Mouse (Mus musculus) right cerebral cortex, adult 18-20 months (tissue): ENCODE results near the gene Auts2.

Experiments
- DNase-seq: peaks from one replicate; pipeline ENCODE4 v3.0.0; 2022; ENCODE audit warnings: mixed read lengths

Auts2 gene

DNA sequence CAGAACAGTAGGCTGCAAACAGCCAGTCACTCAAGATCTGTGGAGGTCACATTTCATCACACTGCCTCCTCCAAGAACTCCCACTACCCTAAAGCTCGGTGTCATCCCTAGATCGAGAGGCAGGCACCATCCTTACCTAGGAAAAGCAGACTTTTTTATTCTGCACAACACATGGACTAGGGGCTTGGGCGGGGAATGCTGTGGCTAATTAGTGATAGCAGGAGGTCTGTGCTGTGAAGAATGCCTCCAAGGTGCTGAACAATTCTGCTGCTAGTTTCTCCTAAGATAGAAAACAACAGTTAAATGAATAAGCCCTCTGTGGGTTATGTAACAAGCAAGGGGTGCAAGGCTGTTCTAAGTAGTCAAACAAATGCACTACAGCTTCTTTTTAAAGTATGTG lies 717.7 kb downstream of the Auts2 start:
- peak; percentile 48 for DNase-seq

DNA sequence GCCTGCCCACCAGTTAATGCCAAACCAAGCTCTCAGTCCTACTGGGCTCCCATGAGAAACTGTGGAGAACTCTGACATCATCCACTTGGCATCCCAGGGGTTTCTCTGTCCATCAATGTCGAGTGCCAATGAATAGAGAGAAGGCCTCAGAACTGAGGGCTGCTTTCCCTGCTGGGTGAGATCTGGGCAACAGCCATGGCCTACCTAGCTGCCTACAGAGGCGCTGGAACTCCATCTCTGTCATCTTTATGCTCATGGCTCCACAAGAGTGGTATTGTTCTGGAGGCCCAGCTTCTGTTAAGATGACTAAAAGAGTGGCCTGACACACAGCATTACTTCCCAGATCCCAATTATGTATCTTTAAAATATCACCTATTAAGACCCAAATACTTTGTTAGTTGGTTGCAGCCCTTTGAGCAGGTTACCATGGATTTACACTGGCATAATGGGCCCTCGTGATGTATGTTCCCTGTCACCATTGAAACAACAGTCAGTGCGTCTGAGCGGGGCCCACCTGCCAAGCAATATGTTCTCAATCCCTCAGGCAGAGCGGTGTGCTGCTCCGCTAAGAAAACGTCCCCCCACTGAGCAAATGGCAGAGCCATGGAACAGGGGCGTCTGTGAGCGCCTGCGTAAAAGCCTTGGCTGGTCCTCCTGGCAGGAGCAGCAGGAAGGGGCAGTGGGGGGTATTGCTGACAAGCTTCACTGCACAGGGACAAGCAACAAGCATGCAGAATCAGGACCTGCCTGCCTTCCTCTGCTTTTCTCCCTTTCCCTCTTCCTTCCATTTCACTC lies 718.8 kb downstream of the Auts2 start:
- no peak for DNase-seq

DNA sequence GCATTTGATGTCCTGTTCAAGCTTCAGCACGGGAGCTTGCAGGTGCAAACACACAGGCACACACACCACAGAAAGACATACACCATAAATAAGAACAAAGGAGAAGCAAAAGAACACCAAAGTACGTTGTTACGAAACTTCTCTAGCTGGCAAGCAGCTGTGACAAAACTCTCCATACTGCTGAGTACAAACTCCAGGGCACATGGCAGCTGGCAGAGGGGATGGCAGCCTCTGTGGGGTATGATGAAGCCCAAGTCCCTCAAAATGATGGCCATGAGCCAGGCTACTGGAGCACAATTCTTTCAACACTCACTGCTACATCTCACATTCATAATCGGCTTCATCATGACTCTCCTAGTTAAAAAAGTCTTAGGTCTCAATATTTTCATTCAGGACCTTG lies 721.7 kb downstream of the Auts2 start:
- DNase-seq: no peak

DNA sequence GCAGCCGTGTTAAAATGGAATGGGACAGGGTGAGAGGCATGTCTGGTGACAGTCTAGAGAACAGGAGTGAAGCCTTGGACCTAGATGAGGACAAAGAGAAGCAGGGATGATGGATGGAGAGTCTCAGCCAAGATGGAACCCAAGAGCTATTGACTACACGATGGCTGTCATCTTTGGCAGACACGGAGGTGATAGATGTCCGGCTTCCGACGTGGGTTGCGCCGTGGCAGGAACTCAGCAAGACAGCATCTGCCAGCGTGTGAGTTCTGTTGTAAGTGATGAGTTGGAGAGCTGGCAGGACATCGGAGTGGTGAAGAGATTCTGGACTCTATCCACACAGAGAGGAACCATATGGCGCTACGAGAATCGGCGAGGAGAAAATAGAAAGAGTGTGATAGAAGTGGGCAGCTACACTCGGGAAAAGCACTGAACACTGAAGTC lies 723.9 kb downstream of the Auts2 start:
- peak; percentile 89 for DNase-seq

DNA sequence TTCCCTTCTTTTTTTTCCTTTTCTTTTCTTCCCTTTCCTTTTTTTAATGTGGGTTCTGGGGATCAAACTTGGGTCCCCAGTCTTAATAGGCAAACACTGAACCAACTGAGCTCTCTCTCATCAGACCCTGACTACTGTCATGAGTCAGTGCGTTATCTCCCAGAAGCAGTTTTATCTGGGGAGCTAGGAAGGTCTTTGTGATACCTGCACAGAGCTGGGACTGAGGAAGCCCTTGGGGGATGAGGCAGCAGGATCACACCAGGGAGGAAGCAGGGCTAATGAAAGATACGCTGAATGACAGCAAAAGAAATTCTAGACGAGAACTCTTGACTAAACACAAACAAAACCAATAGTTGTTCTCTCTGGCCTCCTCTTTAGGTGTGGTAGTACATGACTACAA lies 727.6 kb downstream of the Auts2 start:
- DNase-seq: no peak

DNA sequence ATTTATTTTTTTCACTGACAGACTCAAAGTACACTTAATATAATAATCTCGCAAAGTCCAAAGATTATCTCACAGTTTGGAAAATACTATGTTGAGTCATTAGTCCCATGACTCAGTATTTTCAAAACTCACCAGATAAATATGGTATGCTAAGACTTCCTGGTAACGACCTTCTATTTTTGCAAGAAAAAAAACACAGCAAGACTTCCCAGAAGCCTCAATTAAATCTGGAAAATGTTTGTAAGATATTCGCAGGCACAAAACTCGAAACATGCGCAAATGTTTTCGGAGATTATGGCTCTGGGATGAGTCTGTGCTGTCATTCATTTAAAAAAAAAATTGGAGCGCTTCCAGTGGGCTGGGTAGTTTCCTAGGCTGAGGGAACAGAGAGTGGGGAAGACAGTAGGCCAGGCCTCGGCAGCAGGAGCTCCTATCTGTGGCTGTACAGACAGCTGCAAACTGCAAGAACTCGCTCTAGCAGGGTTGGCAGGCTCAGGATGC lies 728.6 kb downstream of the Auts2 start:
- peak; percentile 47 for DNase-seq

DNA sequence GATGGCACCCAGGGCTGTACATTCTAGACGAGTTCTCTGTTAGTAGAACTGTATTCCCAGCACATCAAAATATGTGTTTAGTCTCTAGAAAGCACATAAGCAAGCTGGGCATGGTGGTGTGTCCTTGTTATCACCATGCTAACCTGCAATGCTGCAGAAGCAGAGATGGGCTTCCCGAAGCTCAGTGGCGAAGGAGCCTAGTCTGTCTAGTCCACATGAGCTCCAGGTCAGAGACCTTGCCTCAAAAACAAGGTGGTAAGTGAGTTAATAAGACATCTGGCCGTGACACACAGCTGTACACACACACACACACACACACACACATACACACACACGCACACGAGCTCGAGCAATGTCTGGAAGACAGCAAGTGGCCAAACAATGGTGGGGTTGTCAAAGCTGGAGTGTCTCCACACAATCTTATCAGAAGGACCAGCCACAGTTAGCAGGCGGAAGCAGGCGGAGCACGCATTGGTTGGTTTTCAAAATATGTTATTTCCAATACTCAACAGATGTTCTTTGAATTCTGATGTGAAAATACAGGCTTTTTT lies 729.1 kb downstream of the Auts2 start:
- no peak for DNase-seq

DNA sequence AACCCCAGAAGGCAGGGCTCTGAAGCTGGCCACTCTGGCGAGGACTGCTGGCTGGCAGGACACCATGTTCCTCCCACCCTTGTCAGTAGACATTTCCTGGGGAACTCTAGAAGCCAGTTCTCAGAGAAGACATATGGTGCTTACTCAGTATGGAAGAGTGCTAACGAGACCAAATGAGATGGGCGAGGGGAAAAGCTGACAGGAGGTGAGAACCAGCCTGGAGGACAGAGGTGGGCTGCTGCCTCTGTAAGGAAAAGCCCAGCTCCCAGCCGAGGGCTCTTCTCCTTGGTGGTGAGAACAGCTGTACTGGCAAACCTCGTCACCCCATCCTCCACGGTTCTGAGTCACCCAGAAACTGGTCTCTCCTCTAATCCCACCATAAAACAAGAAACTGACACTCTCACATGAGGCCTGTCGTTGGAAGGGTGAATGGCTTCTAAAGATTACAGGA lies 729.8 kb downstream of the Auts2 start:
- DNase-seq: peak; percentile 85

DNA sequence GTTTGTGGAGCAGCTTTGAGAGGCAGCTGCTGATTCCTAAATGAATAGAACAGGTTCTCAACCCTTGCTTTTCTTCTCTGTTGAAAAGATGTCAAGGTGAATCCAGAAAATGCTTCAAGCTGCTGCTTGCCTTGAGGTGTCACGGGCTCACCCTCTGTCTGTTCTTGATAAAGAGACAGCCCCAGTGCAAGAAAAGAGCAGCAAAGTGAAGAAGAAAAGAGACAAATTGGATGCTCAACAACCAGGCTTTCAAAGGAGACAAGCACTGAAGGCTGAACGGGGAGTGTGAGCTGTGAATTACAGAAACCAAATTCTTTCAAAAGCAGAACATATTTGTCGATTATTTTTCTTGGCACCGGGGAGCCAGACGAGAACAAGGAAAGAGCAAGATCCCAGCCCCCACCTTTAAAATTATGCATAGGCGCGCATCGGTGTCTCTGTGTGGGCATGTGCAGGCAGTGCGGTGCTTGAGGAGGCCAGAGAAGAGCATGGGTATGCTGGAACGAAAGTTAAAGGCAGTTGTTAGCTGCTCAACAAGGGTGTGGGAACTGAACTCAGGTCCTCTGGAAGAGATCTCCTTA lies 730.6 kb downstream of the Auts2 start:
- DNase-seq: peak; percentile 60

DNA sequence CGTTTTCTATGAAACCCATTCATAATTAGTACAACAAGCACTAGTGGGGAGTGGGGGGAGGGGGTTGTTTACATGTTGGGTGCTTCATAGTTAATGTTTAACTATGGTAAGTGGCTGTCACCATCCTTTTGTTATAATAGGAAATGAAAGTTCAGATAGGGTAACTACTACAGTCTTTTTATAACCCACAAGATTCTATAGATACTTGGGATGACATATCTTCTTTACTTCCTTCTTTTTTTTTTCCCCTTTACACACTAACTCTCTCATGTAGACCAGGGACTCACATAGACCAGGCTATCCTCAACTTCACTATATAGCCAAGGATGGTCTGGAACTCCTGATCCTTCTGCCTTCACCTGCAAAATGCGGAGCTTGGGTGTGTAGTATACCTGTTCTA lies 736.8 kb downstream of the Auts2 start:
- no peak for DNase-seq

DNA sequence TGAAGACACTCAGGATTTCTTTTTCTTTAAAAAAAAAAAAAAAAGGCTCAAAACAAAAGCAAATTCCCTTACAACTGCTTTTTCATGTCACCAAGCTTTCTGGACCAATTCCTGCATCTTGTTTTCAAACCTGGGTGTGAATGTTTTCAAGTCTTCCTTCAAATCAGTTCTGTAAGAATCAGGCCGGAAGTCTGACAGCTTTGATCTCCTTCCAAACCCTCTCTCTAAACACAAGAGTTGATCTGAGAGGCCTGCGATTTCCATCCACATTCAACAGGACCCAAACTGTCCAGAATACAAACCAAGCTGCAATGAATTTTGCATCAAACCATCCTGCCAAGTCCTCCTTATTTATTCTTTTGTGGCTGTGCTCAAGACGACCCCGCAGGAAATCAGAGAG lies 737.9 kb downstream of the Auts2 start:
- no peak for DNase-seq

DNA sequence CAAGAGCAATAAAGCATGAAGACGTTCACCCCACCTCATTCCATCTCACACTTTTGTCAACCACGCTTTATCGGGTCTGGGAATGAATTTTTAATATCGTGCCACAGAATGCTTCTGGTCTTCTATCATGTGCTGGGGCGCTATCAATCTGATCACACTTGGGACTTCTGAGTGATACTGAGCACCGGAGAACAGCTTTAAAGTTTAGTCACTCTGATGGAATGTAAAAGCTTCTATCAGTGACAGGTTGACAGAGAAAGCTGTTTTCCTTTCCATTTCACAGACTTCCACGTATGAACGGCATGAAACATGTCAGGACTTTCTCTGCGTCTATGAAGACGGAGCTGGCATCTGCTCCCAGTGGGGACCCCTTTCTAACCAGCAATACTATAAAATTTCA lies 739.5 kb downstream of the Auts2 start:
- no peak for DNase-seq

DNA sequence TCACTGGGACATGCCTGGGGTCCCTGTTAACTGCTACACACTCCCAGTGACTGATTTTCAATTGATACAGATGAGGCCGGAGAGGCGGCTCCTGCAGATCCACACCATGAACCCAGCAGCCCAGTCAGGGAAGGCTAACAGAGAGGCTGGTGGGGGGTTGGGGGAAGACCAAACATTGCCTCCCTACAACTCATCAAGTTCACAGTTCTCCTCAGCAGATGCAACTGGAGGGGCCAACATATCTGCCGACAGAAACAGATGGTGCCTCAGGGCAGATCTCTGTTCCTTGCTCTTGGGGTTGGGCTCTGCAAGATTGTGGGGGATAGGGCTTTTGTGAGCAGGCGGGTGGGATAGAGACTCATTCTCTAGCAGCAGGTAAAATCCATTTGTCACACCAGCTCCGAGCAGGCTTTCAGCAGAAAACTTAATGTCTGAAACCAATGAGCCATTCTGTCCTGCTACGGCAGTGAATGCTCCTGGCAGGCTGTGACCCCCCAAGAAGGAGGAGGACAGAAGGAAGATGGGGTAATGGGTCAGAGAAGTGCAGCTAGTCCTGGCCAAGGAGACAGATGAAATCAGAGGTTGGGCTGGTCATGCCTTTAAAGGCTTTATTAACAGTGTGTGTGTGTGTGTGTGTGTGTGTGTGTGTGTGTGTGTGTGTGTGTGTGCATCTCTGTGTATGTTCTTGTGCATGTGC lies 740.7 kb downstream of the Auts2 start:
- DNase-seq: no peak

DNA sequence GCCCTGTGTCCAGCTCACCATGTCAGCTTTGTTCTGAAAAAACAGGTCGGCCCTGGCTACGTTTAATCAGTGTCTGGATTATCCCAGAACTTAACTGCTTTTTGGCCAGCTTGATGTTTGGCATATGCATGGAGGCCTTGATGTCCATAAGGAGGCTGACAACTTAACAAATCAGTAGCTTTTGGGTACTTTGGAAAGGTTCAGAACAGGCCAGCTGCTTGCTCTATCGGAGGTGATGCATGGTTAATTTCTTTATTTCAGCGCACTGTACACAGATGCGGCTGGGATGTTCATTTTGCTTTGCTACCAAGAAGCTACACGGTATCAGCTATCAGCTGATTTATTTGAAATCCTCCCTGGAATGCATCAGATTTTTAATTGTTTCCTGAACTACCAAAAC lies 741.2 kb downstream of the Auts2 start:
- DNase-seq: no peak

DNA sequence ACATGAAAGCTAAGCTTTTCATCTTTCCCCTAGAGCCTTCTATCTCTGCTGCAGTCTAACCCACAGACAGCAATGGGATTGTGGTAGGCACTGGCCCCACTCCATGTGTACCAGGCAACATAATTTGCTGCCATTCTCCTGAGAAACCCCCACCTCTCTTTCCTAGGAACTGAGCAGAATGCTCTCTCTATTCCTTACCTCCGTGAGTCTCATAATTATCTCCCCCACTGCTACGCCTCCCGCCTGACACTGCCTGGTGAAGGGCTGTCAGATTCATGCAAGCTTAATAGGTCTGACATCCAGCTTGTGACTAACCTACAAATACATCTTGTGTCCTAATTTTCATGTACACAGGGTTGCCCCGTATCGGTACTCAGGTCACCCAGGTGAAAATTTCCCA lies 744.8 kb downstream of the Auts2 start:
- DNase-seq: no peak

DNA sequence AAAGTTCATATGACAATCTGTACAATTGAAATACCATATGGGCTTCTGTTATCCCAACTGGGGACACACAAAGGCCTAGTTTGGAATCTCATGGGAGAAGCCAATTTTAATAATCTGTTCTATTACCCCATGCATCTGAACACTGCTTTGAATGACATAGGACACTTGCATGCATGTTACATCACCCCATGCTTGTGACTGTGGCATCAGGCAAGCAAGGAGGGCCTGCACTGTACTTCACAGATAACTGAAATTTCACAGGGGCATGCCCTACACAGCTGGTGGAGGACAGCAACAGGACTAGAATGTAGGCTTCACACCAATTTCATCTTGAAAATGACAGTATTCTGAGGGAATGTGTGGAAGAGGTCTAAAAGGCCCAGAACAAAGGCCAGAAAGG lies 746.1 kb downstream of the Auts2 start:
- DNase-seq: no peak

DNA sequence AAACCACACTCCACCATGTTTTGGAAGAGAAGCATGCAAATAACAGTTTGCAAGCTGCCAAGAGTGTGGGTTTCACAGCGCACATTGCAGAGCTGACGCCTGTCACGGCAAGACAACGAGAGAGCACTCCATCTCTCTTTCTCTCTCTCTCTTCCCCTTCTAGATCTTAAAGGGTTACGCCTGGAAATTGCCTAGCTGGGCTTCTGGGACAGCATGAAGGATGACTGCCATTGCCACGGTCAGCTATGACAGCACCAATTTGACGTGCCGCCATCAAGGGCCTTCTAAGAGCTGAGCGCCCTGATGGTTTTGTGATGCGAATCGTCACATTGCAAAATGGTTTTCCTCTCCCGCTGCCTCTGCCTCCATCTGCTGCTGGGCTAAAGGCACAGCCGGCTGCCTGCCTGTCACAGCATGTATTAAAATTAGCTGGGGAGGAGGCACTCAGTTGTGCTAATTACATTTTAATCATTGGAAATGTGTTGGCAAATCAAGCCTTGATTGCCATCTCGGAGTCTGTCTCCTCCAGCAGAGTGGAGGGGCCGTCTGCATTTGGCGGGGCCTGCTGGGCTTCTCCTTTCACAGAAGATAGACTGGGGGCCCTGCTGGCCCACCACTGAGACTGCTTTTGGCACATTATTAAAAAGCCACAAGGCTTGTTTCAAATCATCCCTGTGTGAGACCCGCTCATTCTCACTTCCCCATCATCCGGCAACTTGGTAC lies 748.6 kb downstream of the Auts2 start:
- peak; percentile 78 for DNase-seq

DNA sequence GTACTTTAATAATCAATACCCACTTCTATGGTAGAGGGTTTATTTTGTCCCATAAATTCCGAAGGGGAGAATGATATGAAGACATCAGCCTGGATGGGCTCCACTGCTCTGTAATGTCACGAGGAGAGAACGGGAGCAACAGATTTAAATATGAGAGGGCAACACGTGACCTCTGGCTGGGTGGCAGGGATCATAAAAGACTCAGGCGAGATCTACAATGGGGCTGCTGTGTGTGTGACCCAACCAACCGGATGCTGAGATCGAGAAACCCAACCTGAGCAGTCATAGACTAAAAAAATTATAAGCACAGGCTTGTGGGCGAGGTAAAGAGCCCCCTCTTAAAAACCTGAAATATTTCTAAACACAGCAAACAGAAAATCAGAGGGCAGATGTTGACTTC lies 753.5 kb downstream of the Auts2 start:
- DNase-seq: no peak

DNA sequence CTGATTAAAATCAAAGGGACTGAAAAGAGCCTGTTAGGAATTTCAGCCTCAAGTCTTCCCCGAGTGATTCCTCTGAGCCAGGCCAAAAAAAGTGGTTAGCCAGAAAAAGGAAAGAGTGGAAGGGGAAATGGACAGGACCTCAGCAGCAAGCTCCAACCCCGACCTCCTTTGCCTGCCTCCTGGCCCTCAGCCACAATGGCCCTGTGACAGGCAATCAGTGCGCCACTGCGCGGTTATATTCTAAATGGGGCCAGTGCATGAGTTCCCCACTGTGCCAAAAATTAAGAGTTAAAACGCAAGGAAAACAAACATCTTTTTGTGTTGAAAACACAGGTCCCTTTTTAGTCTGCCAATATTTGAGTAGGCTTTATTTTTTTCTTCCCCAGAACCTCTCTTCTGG lies 755.1 kb downstream of the Auts2 start:
- no peak for DNase-seq

DNA sequence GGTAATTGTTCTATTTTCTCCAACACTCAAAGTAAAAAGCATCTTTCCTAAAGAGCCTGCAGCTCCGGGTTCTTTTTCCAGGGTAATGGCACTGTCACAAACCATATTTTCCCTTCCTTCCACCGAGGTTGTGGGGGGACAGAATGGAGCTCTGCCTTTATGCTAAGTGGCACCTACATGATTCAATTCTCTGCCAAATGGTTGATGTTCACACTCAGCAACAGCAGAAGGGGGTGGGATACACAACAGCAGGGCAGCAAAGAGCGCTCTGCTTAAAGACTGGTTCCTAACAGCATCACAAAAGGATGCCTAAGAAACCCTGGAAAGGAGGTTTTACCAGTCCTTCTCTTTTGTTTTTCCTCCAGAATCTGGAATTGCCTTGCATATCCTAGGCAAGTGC lies 759.9 kb downstream of the Auts2 start:
- DNase-seq: peak; percentile 31

DNA sequence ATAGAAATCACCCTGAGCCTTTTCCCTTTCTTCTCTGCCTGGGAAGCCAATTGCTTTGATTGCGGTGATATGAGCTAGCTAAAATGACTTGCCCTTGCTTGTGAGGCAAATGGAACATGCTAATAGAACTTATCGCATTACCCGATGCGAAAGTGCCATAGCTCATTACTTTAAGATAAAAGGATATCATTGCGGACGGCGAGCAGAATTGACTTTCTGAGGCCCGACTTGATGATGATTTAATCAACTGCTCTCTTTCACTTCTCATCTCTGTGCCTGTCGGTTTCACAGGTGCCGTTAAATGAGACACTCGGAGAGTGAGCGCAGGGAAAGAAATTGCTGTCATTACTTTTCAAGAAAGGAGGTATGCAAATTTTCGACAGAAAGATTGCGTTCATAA lies 762.1 kb downstream of the Auts2 start:
- no peak for DNase-seq

DNA sequence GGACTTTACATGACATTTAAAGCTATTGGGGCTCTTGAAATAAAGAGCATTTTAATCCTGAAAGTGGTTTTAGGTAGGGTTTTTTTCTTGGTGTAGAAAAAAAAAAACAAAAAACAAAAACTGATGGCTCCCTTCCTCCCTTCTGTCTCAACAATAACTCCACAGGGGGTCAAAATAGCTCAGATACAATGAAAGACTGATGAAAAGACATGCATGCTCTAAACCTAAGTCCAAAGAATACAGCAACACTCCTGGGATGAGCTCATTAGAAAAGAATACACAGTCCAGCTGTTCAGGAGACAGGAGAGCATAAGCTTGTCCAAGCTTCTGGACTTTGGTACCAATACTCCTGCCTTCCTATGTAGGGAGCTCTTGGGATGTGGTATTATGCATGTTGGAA lies 764.0 kb downstream of the Auts2 start:
- DNase-seq: no peak

DNA sequence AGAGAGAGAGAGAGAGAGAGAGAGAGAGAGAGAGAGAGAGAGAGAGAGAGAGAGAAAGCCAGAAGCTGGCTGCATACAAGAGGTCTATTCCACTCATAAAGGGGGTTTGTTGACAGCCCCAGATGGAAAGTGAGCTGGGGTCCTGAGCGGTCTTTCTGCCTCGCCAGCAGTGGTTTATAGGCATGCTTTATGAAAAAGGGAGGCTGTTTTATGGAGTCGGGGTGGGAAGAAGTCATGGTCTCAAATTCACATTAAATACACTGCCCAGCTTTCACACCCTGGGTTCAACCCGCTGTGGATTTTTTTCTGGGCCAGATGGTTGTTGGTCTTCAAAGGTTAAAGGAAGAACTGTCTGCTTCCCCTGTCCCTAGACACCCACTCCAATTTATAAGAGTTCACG lies 767.5 kb downstream of the Auts2 start:
- DNase-seq: no peak
